Mouse (Mus musculus): ENCODE results near the gene Gm49352. TPM values are rescaled to one million over a fixed set of nuclear protein-coding genes. Genes with fewer than 3 reads are reported as not detected.
"Not testable (repeated sequence)": the region's sequence is repeated elsewhere in the genome, so short reads cannot be mapped to it uniquely, and the experiment has no call there.

Gm49352 gene
- not detected for polyA plus RNA-seq (2012; fragmentation: generic; extraction: Trizol)
- long read RNA-seq, experiment 1, result 0 reads
- long read RNA-seq, experiment 2, result 0 reads

GRCm38 (mm10) chr13:61568074-61568473 lies at the start of gene Gm49352:
TSS of gene Gm49352 (minus strand) at chr13:61568174.
- H3K36me3 ChIP-seq (ENCODE audit: control insufficient read depth, insufficient read depth); H3K4me3 ChIP-seq (ENCODE audit: insufficient read depth, poor library complexity, severe bottlenecking); H3K79me3 ChIP-seq (ENCODE audit: low read depth); H3K27me3 ChIP-seq (ENCODE audit: control insufficient read depth, insufficient read depth, insufficient read length); H3K79me2 ChIP-seq (ENCODE audit: control insufficient read depth, insufficient read depth); H3ac ChIP-seq (ENCODE audit: control insufficient read depth, insufficient read length, low read depth): not testable (repeated sequence)

GRCm38 (mm10) chr13:61570027-61570426 lies 2.1 kb upstream of the Gm49352 start, which contains the start of gene Cts3:
TSS of gene Cts3 (minus strand) at chr13:61570127.
- Histone ChIP-seq H3K27me3 (ENCODE audit: control insufficient read depth, insufficient read depth, insufficient read length) (no peaks in the 10 kb centered on the region), H3K4me3 (ENCODE audit: insufficient read depth, poor library complexity, severe bottlenecking) (no peak within 1 kb of the TSS), H3ac (ENCODE audit: control insufficient read depth, insufficient read length, low read depth) (no peak within 1 kb of the TSS), H3K79me2 (ENCODE audit: control insufficient read depth, insufficient read depth) (no peaks in the 10 kb centered on the region), H3K36me3 (ENCODE audit: control insufficient read depth, insufficient read depth) (no peaks in the 10 kb centered on the region), H3K79me3 (ENCODE audit: low read depth) (no peaks in the 10 kb centered on the region)
- TF ChIP-seq FOSL1 (IDR thresholded peaks at IDR 0.05; ENCODE audit: insufficient read depth, low read length, poor library complexity, severe bottlenecking) (no peak), MYOG (IDR thresholded peaks at IDR 0.05; ENCODE audit: control insufficient read depth, extremely low read depth, insufficient read length) (no peak)

- H3K36me3 ChIP-seq (ENCODE audit: control insufficient read depth, insufficient read depth), result no peaks in the 10 kb centered on the region
- H3K4me3 ChIP-seq (ENCODE audit: insufficient read depth, poor library complexity, severe bottlenecking), result no peak within 1 kb of the TSS
- H3K79me2 ChIP-seq (ENCODE audit: control insufficient read depth, insufficient read depth), result no peaks in the 10 kb centered on the region
- H3K27me3 ChIP-seq (ENCODE audit: control insufficient read depth, insufficient read depth, insufficient read length), result no peaks in the 10 kb centered on the region
- H3ac ChIP-seq (ENCODE audit: control insufficient read depth, insufficient read length, low read depth), result no peak within 1 kb of the TSS
- H3K79me3 ChIP-seq (ENCODE audit: low read depth), result no peaks in the 10 kb centered on the region
- TF ChIP-seq MYOD1 (IDR thresholded peaks at IDR 0.05; ENCODE audit: control insufficient read depth, insufficient read length, low read depth) (no peak), MYOG (IDR thresholded peaks at IDR 0.05; ENCODE audit: control insufficient read depth, extremely low read depth, insufficient read length) (no peak), FOSL1 (IDR thresholded peaks at IDR 0.05; ENCODE audit: insufficient read depth, low read length, poor library complexity, severe bottlenecking) (no peak), CEBPB (IDR thresholded peaks at IDR 0.05; ENCODE audit: low read depth) (no peak), CTCF (IDR thresholded peaks at IDR 0.05; ENCODE audit: control insufficient read depth, insufficient read depth, insufficient read length) (no peak)
Observed at GRCm38 (mm10) chr13:61541631-61542030, 26.3 kb downstream of the Gm49352 start, which contains the start of gene Ctsm. TSS of gene Ctsm (minus strand) at chr13:61541839.

Other genes starting within 250 kb of the Gm49352 start
- not detected for gene Cts7, start 210.0 kb downstream of the Gm49352 start, polyA plus RNA-seq (2012; fragmentation: generic; extraction: Trizol)
- not detected for gene Ctsm, start 26.3 kb downstream of the Gm49352 start, polyA plus RNA-seq (2012; fragmentation: generic; extraction: Trizol)
- not detected for gene Cts3, start 2.0 kb upstream of the Gm49352 start, polyA plus RNA-seq (2012; fragmentation: generic; extraction: Trizol)